ENCODE assay signal across 28 mouse cellular contexts in genomic region chr5:23902221-23902620, GRCm38 (mm10).
"Had no signal": no experiment of that assay in that cellular context is flagged by ENCODE, and none has a peak within 500 bp of the region (broad histone marks: within the 10 kb centered on the region; RNA-seq: fewer than 3 reads in every experiment).

No protein-coding gene starts in this region.

- H3K27me3 ChIP-seq: limb, embryonic 12.5 days; limb, embryonic 13.5 days; limb, embryonic 15.5 days; liver, embryonic 12.5 days; liver, embryonic 13.5 days; lung, embryonic 15.5 days; megakaryocyte, embryonic 14.5 days; midbrain, embryonic 12.5 days; midbrain, embryonic 13.5 days; midbrain, embryonic 15.5 days; neural tube, embryonic 12.5 days had no signal

- DNase-seq: left cerebral cortex, postnatal 4 days; liver; liver, embryonic 13.5 days; liver, postnatal 0 days; lung, adult 18-20 months; lung, adult 2 months; lung, embryonic 14.5 days; lung, postnatal 10 days; lung, postnatal 14 days; lung, postnatal 36 days; lung, postnatal 4 days; midbrain, embryonic 14.5 days had no signal

- H3K9ac ChIP-seq: limb, embryonic 12.5 days; limb, embryonic 13.5 days; limb, embryonic 15.5 days; liver, embryonic 12.5 days; liver, embryonic 13.5 days; liver, embryonic 14.5 days; liver, embryonic 15.5 days; liver, postnatal 0 days; lung, embryonic 14.5 days; lung, embryonic 15.5 days; midbrain, embryonic 12.5 days; midbrain, embryonic 13.5 days; midbrain, embryonic 15.5 days; neural tube, embryonic 12.5 days had no signal

- H3K4me1 ChIP-seq: limb, embryonic 13.5 days; limb, embryonic 15.5 days; lung, embryonic 15.5 days; midbrain, embryonic 10.5 days; midbrain, embryonic 12.5 days; midbrain, embryonic 13.5 days; midbrain, embryonic 15.5 days; neural tube, embryonic 12.5 days had no signal

- H3K36me3 ChIP-seq: limb, embryonic 10.5 days; limb, embryonic 12.5 days; limb, embryonic 13.5 days; limb, embryonic 15.5 days; liver, embryonic 12.5 days; liver, embryonic 13.5 days; liver, embryonic 15.5 days; lung, embryonic 15.5 days; midbrain, embryonic 10.5 days; midbrain, embryonic 12.5 days; midbrain, embryonic 13.5 days; midbrain, embryonic 15.5 days; neural tube, embryonic 12.5 days had no signal

- H3K9me3 ChIP-seq: limb, embryonic 10.5 days; limb, embryonic 12.5 days; limb, embryonic 13.5 days; limb, embryonic 15.5 days; liver, embryonic 12.5 days; liver, embryonic 13.5 days; liver, embryonic 15.5 days; lung, embryonic 15.5 days; midbrain, embryonic 10.5 days; midbrain, embryonic 12.5 days; midbrain, embryonic 13.5 days; midbrain, embryonic 15.5 days; neural tube, embryonic 12.5 days had no signal

- H3K4me3 ChIP-seq: limb, embryonic 10.5 days; limb, embryonic 12.5 days; limb, embryonic 13.5 days; limb, embryonic 15.5 days; liver, embryonic 12.5 days; liver, embryonic 13.5 days; liver, embryonic 15.5 days; lung, embryonic 15.5 days; megakaryocyte, embryonic 14.5 days; midbrain, embryonic 10.5 days; midbrain, embryonic 12.5 days; midbrain, embryonic 13.5 days; midbrain, embryonic 15.5 days; myocyte; neural tube, embryonic 12.5 days had no signal

- H3K27ac ChIP-seq: limb, embryonic 10.5 days; limb, embryonic 12.5 days; limb, embryonic 13.5 days; limb, embryonic 15.5 days; liver, embryonic 12.5 days; liver, embryonic 13.5 days; liver, embryonic 14.5 days; liver, embryonic 15.5 days; lung, embryonic 15.5 days; macrophage; midbrain, embryonic 10.5 days; midbrain, embryonic 12.5 days; midbrain, embryonic 13.5 days; midbrain, embryonic 15.5 days; neural tube, embryonic 12.5 days had no signal
